Mouse (Mus musculus) T-helper 1 cell (primary cell): ENCODE results near the gene Cdh11.
"Not testable (repeated sequence)": the region's sequence is repeated elsewhere in the genome, so short reads cannot be mapped to it uniquely, and the experiment has no call there.

Experiments
- in situ Hi-C: fragments of 300-600 bp; cut with MboI, MseI; formaldehyde crosslinking; loops from one replicate; pipeline ENCODE4 v1.15.1; 2025; ENCODE audit warnings: high pct_unique_total_duplicates

Cdh11 gene

GRCm38 (mm10) chr8:102707305-102707704 lies 78.1 kb downstream of the Cdh11 start:
- in situ Hi-C loops, result no loop called here

DNA sequence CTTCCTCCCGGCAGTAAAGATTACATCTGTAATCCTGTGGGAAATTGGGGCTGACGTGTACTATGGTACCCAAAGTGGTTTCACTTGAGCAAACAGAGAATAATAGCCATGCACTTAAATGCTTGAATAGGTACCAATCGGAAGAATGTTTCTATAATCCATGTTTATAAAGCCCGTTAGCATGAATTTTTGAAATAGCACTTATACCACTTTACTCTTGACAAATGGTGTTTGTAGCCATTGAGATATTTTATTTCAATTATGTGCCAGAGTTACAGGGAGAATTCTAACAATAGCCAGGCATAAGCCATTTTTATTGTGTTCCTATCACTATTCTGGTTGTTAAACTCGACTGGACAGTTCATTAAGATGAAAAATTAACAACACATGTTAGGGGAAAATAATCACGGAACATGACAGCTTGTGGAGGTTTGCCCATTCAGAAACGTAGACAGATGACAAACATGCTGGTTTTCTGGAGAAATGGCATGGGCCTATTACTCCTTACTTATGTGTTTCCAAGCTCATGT lies 80.0 kb downstream of the Cdh11 start:
- in situ Hi-C loops, result no loop called here

- in situ Hi-C loops, result no loop called here
Measured at GRCm38 (mm10) chr8:102700245-102700644, 85.2 kb downstream of the Cdh11 start.

DNA sequence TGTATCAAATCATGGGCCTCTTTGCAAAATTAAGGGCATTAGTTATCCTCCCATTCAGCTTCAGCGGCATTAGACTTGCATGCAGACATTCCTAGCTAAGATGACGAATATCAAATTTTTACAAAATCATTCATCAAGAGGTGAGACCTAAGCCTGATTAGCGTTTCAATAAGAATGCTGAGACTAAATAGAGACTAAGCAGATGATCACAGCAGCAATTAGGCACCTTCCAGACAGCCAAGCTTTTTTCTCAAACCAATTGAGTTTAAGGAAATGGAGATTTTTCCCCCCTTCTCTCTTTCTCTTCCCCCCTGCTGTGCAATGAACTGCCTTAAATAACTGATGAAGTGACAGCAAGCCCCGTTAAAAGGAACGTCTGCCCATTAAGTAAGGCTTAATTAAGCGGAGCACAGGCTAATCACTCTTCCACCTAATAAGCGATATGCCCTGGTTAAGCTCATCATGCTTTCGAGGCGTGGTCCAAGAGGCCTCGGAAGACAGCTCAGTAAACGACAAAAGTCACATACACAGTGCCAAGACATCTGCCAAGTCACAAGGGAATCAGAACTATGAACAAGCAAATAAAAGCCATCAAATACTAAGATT lies 87.1 kb downstream of the Cdh11 start:
- in situ Hi-C loops, result no loop called here

GRCm38 (mm10) chr8:102693465-102693864 lies 92.0 kb downstream of the Cdh11 start:
- in situ Hi-C loops, result no loop called here

GRCm38 (mm10) chr8:102685491-102685890 lies 100.0 kb downstream of the Cdh11 start:
- in situ Hi-C loops, result not testable (repeated sequence)

- in situ Hi-C loops, result no loop called here
Measured at GRCm38 (mm10) chr8:102685023-102685422, 100.4 kb downstream of the Cdh11 start.

DNA sequence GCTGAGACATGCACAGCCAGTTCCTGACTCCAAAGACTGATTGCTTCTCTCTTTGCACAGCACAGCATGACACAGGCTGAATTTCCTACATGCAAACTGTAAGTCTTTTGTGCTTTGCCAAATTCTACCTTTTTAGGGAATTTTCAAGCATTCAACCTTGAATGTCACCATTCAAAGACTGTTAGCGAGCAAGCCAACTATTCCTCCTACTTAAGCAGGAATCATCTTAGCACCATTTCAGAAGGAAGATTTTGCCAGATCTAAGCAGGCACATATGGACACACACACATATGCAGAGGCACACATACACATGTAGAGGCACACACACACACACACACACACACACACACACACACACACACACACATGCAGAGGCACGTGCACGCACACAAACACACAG lies 108.3 kb downstream of the Cdh11 start:
- in situ Hi-C loops, result no loop called here

GRCm38 (mm10) chr8:102664561-102664960 lies 120.9 kb downstream of the Cdh11 start:
- in situ Hi-C loops, result not testable (repeated sequence)

GRCm38 (mm10) chr8:102656529-102656928 lies 128.9 kb downstream of the Cdh11 start:
- in situ Hi-C loops, result no loop called here

- in situ Hi-C loops, result no loop called here
Measured at GRCm38 (mm10) chr8:102651964-102652363, 133.5 kb downstream of the Cdh11 start.

DNA sequence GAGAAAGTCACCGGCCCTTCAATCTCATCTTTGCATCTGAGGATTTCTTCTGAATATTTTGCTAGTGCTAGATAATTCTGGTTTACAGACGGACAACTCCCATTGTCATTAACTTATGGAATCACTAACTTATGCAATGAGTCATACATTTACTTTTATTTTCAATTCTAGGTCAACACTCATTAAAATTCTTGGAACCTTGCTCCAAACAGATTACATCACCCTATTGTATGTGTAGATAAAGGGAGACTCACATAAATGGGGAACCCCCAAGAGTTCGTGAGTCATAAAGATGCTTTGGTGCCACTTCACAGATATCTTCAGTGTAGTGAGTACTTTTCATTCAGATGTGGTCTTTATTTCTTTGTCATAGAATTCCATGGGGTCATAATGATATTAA lies 158.3 kb downstream of the Cdh11 start:
- in situ Hi-C loops, result no loop called here

- in situ Hi-C loops, result no loop called here
Measured at GRCm38 (mm10) chr8:102612146-102612545, 173.3 kb downstream of the Cdh11 start.

GRCm38 (mm10) chr8:102601327-102601726 lies 184.1 kb downstream of the Cdh11 start:
- in situ Hi-C loops, result no loop called here

DNA sequence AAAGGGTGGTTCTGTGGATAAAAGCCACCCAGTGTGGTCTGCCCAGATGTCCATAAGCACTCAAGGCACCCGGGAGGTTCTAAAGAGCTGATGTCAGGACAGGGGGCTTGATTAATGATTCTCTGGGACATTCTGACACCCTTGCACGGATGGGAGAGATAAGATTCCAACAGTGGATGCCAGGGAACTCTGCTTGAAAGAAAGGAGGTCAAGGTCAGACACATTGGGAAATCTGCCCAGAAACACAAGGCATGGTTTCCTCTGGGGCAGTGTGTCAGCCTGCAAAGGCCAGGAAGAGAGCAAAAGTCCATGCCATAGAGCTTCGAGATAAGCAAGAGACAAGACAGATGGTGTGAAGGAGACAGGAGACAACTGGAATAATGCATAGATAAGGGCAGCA lies 188.9 kb downstream of the Cdh11 start:
- in situ Hi-C loops, result no loop called here

DNA sequence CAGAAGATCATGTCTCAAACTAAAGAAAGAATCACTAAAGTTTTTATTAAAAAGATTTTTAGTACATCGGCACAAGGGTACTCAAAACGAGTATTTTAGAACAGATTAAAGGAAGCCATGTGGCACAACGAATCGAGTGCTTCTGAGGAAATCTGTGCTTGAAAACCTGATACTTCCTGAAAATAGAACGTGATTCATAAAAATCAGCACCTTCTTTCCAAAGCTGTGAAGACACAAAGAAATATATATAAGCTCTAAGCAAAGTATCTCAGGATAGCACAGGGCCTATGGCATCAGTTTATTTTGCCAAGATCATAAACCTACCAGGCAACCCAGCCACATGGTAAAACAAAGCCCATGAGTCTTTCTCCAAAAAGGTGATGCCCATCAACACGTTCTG lies 191.5 kb downstream of the Cdh11 start:
- in situ Hi-C loops, result no loop called here
